Mouse (Mus musculus) neural tube, embryonic 11.5 days (tissue): ENCODE data around the gene Muc1. TPM values are rescaled to one million over a fixed set of nuclear protein-coding genes. Genes with fewer than 3 reads are reported as not detected.

Experiments
- ATAC-seq: fragments of 200-750 bp; cut with Nextera tagmentation; 2 replicates; pipeline ENCODE4 v1.8.0; 2017; ENCODE audit warnings: moderate number of reproducible peaks, mild to moderate bottlenecking, moderate TSS enrichment, moderate library complexity; ENCODE audit not compliant: insufficient read depth, low FRiP score, low TSS enrichment
- DNase-seq: peaks from one replicate; pipeline ENCODE4 v3.0.0-alpha.2; 2015; ENCODE audit warnings: low spot score
- H3K27ac ChIP-seq: fragments of 300-500 bp; sonication (generic); 2 replicates; pipeline ENCODE4 v1.5.1; 2014; ENCODE audit warnings: low read depth, mild to moderate bottlenecking, low read length
- H3K27me3 ChIP-seq: fragments of 300-500 bp; sonication (generic); 2 replicates; pipeline ENCODE4 v1.6.1; 2014; ENCODE audit warnings: mild to moderate bottlenecking, low read length, mixed read lengths; ENCODE audit not compliant: control insufficient read depth, insufficient read depth
- H3K36me3 ChIP-seq: fragments of 300-500 bp; sonication (generic); 2 replicates; pipeline ENCODE4 v1.6.1; 2014; ENCODE audit warnings: mild to moderate bottlenecking, low read length, moderate library complexity, mixed read lengths; ENCODE audit not compliant: control insufficient read depth, insufficient read depth
- H3K4me1 ChIP-seq: fragments of 300-500 bp; sonication (generic); 2 replicates; pipeline ENCODE4 v1.6.1; 2014; ENCODE audit warnings: low read length, mixed read lengths; ENCODE audit not compliant: control insufficient read depth, insufficient read depth
- H3K4me2 ChIP-seq: fragments of 300-500 bp; sonication (generic); 2 replicates; pipeline ENCODE4 v1.6.1; 2014; ENCODE audit warnings: low read depth, mild to moderate bottlenecking, moderate library complexity
- H3K4me3 ChIP-seq: fragments of 300-500 bp; sonication (generic); 2 replicates; pipeline ENCODE4 v1.5.1; 2014; ENCODE audit warnings: low read depth, low read length
- H3K9ac ChIP-seq: fragments of 300-500 bp; sonication (generic); 2 replicates; pipeline ENCODE4 v1.6.1; 2014; ENCODE audit warnings: mild to moderate bottlenecking, low read length
- H3K9me3 ChIP-seq: fragments of 300-500 bp; sonication (generic); 2 replicates; pipeline ENCODE4 v1.6.1; 2016; ENCODE audit warnings: low read length; ENCODE audit not compliant: control insufficient read depth
- WGBS: fragments of 180-500 bp; shearing (Covaris S2); extraction: QIAGEN DNeasy Blood & Tissue Kit; methylation state at CpG from one replicate; pipeline ENCODE4 v1.1.7; 2014; 5-methylcytosine and 5-hydroxymethylcytosine counted together
- polyA plus RNA-seq: library from polyadenylated mRNA; unstranded; fragments of >200 nt; fragmentation: Nextera tagmentation; extraction: Ambion mirVana; gene quantifications from 2 replicates; pipeline ENCODE4 v1.2.1, GENCODE M21; 2014

Gene Muc1
- 1.6 and 1.8 TPM in 2 replicates for polyA plus RNA-seq

- Histone ChIP-seq H3K9ac (peak within 1 kb of the TSS; percentile 44), H3K27ac (peak within 1 kb of the TSS; percentile 65), H3K27me3 (no peaks in the 10 kb centered on the region), H3K4me3 (peak within 1 kb of the TSS; percentile 64), H3K36me3 (no peaks in the 10 kb centered on the region; the same call in 1 of the 2 replicates), H3K4me1 (peaks cover 18% of the 10 kb centered on the region), H3K9me3 (no peaks in the 10 kb centered on the region), H3K4me2 (peak within 1 kb of the TSS; percentile 80)
- 33% methylated on average over 10 of the region's 10 CpGs for WGBS
- ATAC-seq (no peak), DNase-seq (no peak)
Observed at GRCm38 (mm10) chr3:89228836-89229235, at the start of gene Muc1. Gene Muc1, plus strand, starts transcription at chr3:89229057.

DNA sequence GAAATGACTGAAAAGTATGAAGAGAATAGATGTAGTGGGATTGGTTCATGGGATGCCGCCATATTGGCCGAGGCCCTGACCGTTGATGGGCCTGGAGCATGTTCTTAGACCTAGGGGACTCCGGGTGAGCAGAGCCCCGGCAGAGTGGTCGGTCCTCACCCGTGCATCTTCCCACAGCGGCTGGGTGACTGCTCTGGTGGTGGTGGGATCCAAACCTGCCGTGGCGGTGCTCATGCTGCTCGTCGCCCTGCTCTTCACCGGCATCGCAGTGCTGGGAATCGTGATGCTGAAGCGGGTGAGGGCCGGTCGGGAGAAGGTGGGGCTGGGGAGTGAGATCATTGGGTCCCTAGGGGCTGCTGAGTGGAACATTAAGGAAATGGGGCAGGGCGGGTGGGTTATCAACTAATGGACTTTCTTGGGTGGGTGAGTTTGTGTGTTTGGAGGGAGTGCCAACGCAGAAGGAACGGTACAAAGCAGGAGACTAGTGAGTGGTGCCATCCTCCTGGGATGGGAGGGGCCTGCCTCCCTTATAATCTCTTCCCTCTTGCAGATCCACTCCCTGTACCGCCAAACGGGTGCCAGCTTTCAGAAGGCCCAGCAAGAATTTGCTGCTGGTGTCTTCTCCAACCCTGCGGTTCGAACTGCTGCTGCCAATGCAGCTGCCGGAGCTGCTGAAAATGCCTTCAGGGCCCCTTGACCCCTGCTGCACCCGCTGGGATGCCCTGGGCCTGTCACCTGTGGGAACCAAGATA lies 46.9 kb upstream of the Muc1 start:
- Histone ChIP-seq H3K27ac (no peak overlapping the region), H3K4me3 (no peak overlapping the region)
- WGBS = 92% methylated on average over 27 of the region's 27 CpGs

DNA sequence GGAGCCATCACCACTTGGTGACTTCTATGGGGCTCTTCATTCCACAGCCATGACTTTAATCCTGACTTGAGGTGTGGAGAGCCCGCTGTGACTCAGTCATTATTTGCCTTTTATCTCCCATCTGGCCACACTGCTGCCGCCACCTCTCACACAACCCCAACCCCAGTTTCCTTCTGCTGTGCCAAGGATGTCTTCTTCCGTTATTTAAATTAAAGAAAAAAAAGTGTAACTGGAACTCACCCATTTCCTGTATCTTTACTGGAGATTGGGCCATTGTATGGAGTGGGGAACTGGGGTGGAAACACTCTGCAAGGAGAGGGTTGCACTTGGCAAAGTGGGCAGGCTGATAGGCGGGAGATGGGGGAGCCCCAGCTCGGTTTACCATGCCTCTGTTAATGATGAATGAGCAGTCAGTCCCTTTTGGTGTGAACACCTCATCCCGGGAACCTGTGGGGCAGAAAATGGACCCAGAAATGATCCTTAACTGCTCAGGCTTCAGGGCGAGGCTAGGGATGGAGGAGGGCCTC lies 46.3 kb upstream of the Muc1 start:
- Histone ChIP-seq H3K4me2 (peak overlapping the region; percentile 96), H3K4me3 (peak overlapping the region; percentile 59), H3K9ac (no peak overlapping the region), H3K9me3 (no peaks in the 10 kb centered on the region), H3K36me3 (peaks cover 14% of the 10 kb centered on the region), H3K4me1 (peaks cover 24% of the 10 kb centered on the region), H3K27me3 (no peaks in the 10 kb centered on the region), H3K27ac (no peak overlapping the region)
- ATAC-seq (peak; percentile 8; the same call in 1 of the 2 replicates), DNase-seq (no peak)
- WGBS = 48% methylated on average over 7 of the region's 7 CpGs

More for the DNA sequence above, 46.9 kb upstream of the Muc1 start:
- ATAC-seq = no peak
- Histone ChIP-seq H3K9me3 (no peaks in the 10 kb centered on the region), H3K9ac (no peak overlapping the region), H3K27me3 (no peaks in the 10 kb centered on the region), H3K36me3 (peaks cover 12% of the 10 kb centered on the region), H3K4me2 (no peak overlapping the region), H3K4me1 (peaks cover 24% of the 10 kb centered on the region)
- DNase-seq = no peak

GRCm38 (mm10) chr3:89183058-89183958 lies 45.5 kb upstream of the Muc1 start, which contains the start of gene Fam189b:
Gene Fam189b, plus strand, starts transcription at chr3:89183143.
- DNase-seq (peak; percentile 90), ATAC-seq (peak; percentile 88)
- Histone ChIP-seq H3K9me3 (no peaks in the 10 kb centered on the region), H3K27me3 (no peaks in the 10 kb centered on the region), H3K4me2 (peak within 1 kb of the TSS; percentile 96), H3K9ac (peak within 1 kb of the TSS; percentile 85), H3K27ac (peak within 1 kb of the TSS; percentile 75), H3K4me3 (peak within 1 kb of the TSS; percentile 59), H3K4me1 (peaks cover 20% of the 10 kb centered on the region), H3K36me3 (peaks cover 14% of the 10 kb centered on the region)
- WGBS = 5% methylated on average over 39 of the region's 39 CpGs

- Histone ChIP-seq H3K4me1 (peaks cover 16% of the 10 kb centered on the region; the same call in 1 of the 2 replicates), H3K4me3 (peak overlapping the region; percentile 59), H3K36me3 (peaks cover 14% of the 10 kb centered on the region), H3K27me3 (no peaks in the 10 kb centered on the region), H3K9ac (peak overlapping the region; percentile 85), H3K4me2 (peak overlapping the region; percentile 96), H3K27ac (peak overlapping the region; percentile 75; the same call in 1 of the 2 replicates), H3K9me3 (no peaks in the 10 kb centered on the region)
- WGBS = 77% methylated on average over 6 of the region's 6 CpGs
- DNase-seq (no peak), ATAC-seq (no peak)
Observed at GRCm38 (mm10) chr3:89183959-89184315, 44.9 kb upstream of the Muc1 start.

DNA sequence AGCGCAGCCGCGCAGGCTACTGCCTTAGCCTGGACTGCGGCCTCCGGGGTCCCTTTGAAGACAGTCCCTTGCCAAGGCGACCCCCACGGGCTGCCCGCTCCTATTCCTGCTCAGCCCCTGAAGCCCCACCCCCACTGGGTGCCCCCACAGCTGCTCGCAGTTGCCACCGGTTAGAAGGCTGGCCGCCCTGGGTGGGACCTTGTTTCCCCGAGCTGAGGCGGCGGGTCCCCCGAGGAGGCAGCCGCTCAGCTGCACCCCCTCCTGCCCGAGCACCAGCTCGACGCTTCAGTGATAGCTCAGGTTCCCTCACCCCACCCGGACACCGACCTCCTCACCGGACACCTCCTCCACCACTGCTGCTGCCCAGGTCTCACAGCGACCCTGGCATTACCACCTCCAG lies 41.7 kb upstream of the Muc1 start:
- 42% methylated on average over 23 of the region's 23 CpGs for WGBS
- Histone ChIP-seq H3K36me3 (peaks cover 2% of the 10 kb centered on the region; the same call in 1 of the 2 replicates), H3K27ac (no peak overlapping the region), H3K9ac (no peak overlapping the region), H3K4me1 (peaks cover 16% of the 10 kb centered on the region; the same call in 1 of the 2 replicates), H3K27me3 (no peaks in the 10 kb centered on the region), H3K4me3 (0 out of 2 replicates have a peak overlapping the region, but pooled peaks have one; percentile 1), H3K4me2 (no peak overlapping the region), H3K9me3 (no peaks in the 10 kb centered on the region)
- ATAC-seq = no peak
- no peak for DNase-seq

DNA sequence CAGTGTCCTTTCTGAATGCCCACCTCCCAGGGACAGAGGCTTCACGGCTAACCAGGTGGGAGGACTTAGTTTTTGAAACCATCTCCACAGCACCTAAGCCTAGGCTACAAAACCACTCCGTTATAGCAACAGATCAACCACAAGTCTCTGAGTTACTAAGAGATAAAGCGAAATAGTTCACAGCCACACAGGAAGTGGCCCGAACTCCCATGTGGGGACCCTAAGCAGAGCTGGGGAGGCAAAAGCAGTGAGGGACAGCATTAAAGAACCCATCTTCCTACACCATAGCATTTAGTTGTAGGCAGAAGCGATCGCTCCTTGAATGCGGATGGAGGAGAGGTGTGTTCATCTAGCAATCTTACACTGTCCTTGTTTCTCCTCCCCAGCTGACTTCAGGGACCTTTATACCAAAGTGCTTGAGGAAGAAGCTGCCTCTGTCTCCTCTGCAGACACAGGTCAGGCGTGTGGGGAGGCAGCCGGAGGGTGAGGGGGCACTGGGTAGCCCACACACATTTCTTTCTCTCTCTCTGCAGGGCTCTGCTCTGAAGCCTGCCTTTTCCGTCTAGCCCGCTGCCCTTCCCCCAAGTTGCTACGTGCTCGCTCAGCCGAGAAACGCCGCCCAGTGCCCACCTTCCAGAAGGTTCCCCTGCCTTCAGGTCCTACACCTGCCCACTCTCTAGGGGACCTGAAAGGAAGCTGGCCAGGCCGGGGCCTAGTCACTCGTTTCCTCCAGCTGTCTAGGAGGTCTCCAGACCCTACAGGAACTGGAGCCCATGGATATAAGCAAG lies 41.0 kb upstream of the Muc1 start:
- H3K4me3 ChIP-seq = no peak overlapping the region
- H3K4me2 ChIP-seq = no peak overlapping the region
- H3K27me3 ChIP-seq = no peaks in the 10 kb centered on the region
- ATAC-seq = no peak
- WGBS = 80% methylated on average over 18 of the region's 18 CpGs
- peaks cover 16% of the 10 kb centered on the region; the same call in 1 of the 2 replicates for H3K4me1 ChIP-seq
- no peak for DNase-seq
- H3K27ac ChIP-seq = no peak overlapping the region
- H3K9ac ChIP-seq = no peak overlapping the region
- no peaks in the 10 kb centered on the region for H3K9me3 ChIP-seq
- peaks cover 2% of the 10 kb centered on the region; the same call in 1 of the 2 replicates for H3K36me3 ChIP-seq

- H3K36me3 ChIP-seq = peaks cover 2% of the 10 kb centered on the region; the same call in 1 of the 2 replicates
- ATAC-seq (no peak), DNase-seq (no peak)
- no peak overlapping the region for H3K9ac ChIP-seq
- 74% methylated on average over 12 of the region's 12 CpGs for WGBS
- no peak overlapping the region for H3K4me3 ChIP-seq
- H3K27me3 ChIP-seq = no peaks in the 10 kb centered on the region
- H3K4me2 ChIP-seq = no peak overlapping the region
- no peaks in the 10 kb centered on the region for H3K9me3 ChIP-seq
- H3K4me1 ChIP-seq = peaks cover 13% of the 10 kb centered on the region; the same call in 1 of the 2 replicates
- no peak overlapping the region for H3K27ac ChIP-seq
Observed at GRCm38 (mm10) chr3:89188478-89188875, 40.4 kb upstream of the Muc1 start.
